Mouse (Mus musculus) limb, embryonic 11.5 days (tissue): ENCODE measurements around the gene Prelp. TPM values are rescaled to one million over a fixed set of nuclear protein-coding genes. Genes with fewer than 3 reads are reported as not detected.
A peak's percentile ranks its signal among the peaks of the same experiment; 100 is the strongest.

ENCODE experiments used
- ATAC-seq: fragments of 200-750 bp; cut with Nextera tagmentation; 2 replicates; pipeline ENCODE4 v1.8.0; 2017; ENCODE audit warnings: low read depth; ENCODE audit not compliant: insufficient number of reproducible peaks, low FRiP score, low TSS enrichment
- DNase-seq: peaks from one replicate; pipeline ENCODE4 v3.0.0-alpha.2; 2015; ENCODE audit warnings: low spot score
- H3K27ac ChIP-seq: fragments of 300-500 bp; sonication (generic); replicated peaks from 2 replicates; pipeline ENCODE4 v1.5.1; 2014; ENCODE audit warnings: low read depth, mild to moderate bottlenecking, low read length
- H3K27me3 ChIP-seq: fragments of 300-500 bp; sonication (generic); 2 replicates; pipeline ENCODE4 v1.6.1; 2014; ENCODE audit warnings: mild to moderate bottlenecking, low read length, mixed read lengths; ENCODE audit not compliant: control insufficient read depth, insufficient read depth
- H3K36me3 ChIP-seq: fragments of 300-500 bp; sonication (generic); 2 replicates; pipeline ENCODE4 v1.6.1; 2014; ENCODE audit warnings: mild to moderate bottlenecking, low read length, moderate library complexity, mixed read lengths; ENCODE audit not compliant: control insufficient read depth, insufficient read depth
- H3K4me1 ChIP-seq: fragments of 300-500 bp; sonication (generic); 2 replicates; pipeline ENCODE4 v1.6.1; 2014; ENCODE audit warnings: low read length, mixed read lengths; ENCODE audit not compliant: control insufficient read depth, insufficient read depth
- H3K4me2 ChIP-seq: fragments of 300-500 bp; sonication (generic); 2 replicates; pipeline ENCODE4 v1.6.1; 2014; ENCODE audit warnings: low read depth, mild to moderate bottlenecking, moderate library complexity; ENCODE audit not compliant: severe bottlenecking
- H3K4me3 ChIP-seq: fragments of 300-500 bp; sonication (generic); 2 replicates; pipeline ENCODE4 v1.5.1; 2014; ENCODE audit warnings: low read depth, low read length
- H3K9ac ChIP-seq: fragments of 300-500 bp; sonication (generic); 2 replicates; pipeline ENCODE4 v1.6.1; 2014; ENCODE audit warnings: mild to moderate bottlenecking, low read length
- H3K9me3 ChIP-seq: fragments of 300-500 bp; sonication (generic); 2 replicates; pipeline ENCODE4 v1.6.1; 2016; ENCODE audit warnings: low read length; ENCODE audit not compliant: control insufficient read depth
- WGBS: fragments of 180-500 bp; shearing (Covaris S2); extraction: QIAGEN DNeasy Blood & Tissue Kit; methylation state at CpG from one replicate; pipeline ENCODE4 v1.1.7; 2014; 5-methylcytosine and 5-hydroxymethylcytosine counted together
- polyA plus RNA-seq: library from polyadenylated mRNA; unstranded; fragments of >200 nt; fragmentation: Nextera tagmentation; extraction: Ambion mirVana; gene quantifications from 2 replicates; pipeline ENCODE4 v1.2.1, GENCODE M21; 2014

Gene Prelp
- polyA plus RNA-seq, 1 experiment from 2014 or later: 1.5 TPM

- no peak overlapping the region for H3K27ac ChIP-seq
- 82% methylated on average over 13 of the region's 13 CpGs for WGBS
- no peak for DNase-seq
- H3K36me3 ChIP-seq: no peaks in the 10 kb centered on the region
- no peak for ATAC-seq
- H3K4me1 ChIP-seq: 0 out of 2 replicates have a peak, but pooled peaks cover 4% of the 10 kb centered on the region
- H3K9me3 ChIP-seq: no peaks in the 10 kb centered on the region
- no peak overlapping the region for H3K9ac ChIP-seq
- H3K27me3 ChIP-seq: no peaks in the 10 kb centered on the region
- no peak overlapping the region for H3K4me2 ChIP-seq
- H3K4me3 ChIP-seq: no peak overlapping the region
Measured at GRCm38 (mm10) chr1:133915115-133915514, 6.1 kb downstream of the Prelp start.

- Histone ChIP-seq H3K4me1 (peaks cover 13% of the 10 kb centered on the region), H3K27me3 (peaks cover 3% of the 10 kb centered on the region), H3K9ac (no peak overlapping the region), H3K27ac (no peak overlapping the region), H3K4me2 (no peak overlapping the region), H3K4me3 (no peak overlapping the region), H3K36me3 (no peaks in the 10 kb centered on the region), H3K9me3 (no peaks in the 10 kb centered on the region)
- ATAC-seq (no peak), DNase-seq (no peak)
- WGBS: 85% methylated on average over 6 of the region's 6 CpGs
Measured at GRCm38 (mm10) chr1:133913018-133913417, 8.2 kb downstream of the Prelp start.

GRCm38 (mm10) chr1:133911456-133911855 lies 9.8 kb downstream of the Prelp start:
- Histone ChIP-seq H3K4me1 (peaks cover 19% of the 10 kb centered on the region), H3K4me2 (no peak overlapping the region), H3K9ac (no peak overlapping the region), H3K27ac (no peak overlapping the region), H3K9me3 (no peaks in the 10 kb centered on the region), H3K4me3 (no peak overlapping the region), H3K27me3 (peaks cover 3% of the 10 kb centered on the region), H3K36me3 (no peaks in the 10 kb centered on the region)
- WGBS: 23% methylated on average over 4 of the region's 4 CpGs
- no peak for ATAC-seq
- DNase-seq: peak; percentile 86

- no peak overlapping the region for H3K9ac ChIP-seq
- no peak overlapping the region for H3K27ac ChIP-seq
- H3K27me3 ChIP-seq: peaks cover 3% of the 10 kb centered on the region
- no peak overlapping the region for H3K4me2 ChIP-seq
- WGBS: 68% methylated on average over 4 of the region's 4 CpGs
- DNase-seq: no peak
- no peak overlapping the region for H3K4me3 ChIP-seq
- peaks cover 22% of the 10 kb centered on the region for H3K4me1 ChIP-seq
- no peaks in the 10 kb centered on the region for H3K9me3 ChIP-seq
- no peak for ATAC-seq
- no peaks in the 10 kb centered on the region for H3K36me3 ChIP-seq
Measured at GRCm38 (mm10) chr1:133911008-133911407, 10.2 kb downstream of the Prelp start.

- Histone ChIP-seq H3K27me3 (peaks cover 3% of the 10 kb centered on the region), H3K9ac (no peak overlapping the region), H3K9me3 (no peaks in the 10 kb centered on the region), H3K4me2 (no peak overlapping the region), H3K36me3 (no peaks in the 10 kb centered on the region), H3K4me3 (no peak overlapping the region), H3K4me1 (peaks cover 22% of the 10 kb centered on the region), H3K27ac (no peak overlapping the region)
- DNase-seq (no peak), ATAC-seq (no peak)
- WGBS: 88% methylated on average over 7 of the region's 7 CpGs
Measured at GRCm38 (mm10) chr1:133910108-133910507, 11.1 kb downstream of the Prelp start.

DNA sequence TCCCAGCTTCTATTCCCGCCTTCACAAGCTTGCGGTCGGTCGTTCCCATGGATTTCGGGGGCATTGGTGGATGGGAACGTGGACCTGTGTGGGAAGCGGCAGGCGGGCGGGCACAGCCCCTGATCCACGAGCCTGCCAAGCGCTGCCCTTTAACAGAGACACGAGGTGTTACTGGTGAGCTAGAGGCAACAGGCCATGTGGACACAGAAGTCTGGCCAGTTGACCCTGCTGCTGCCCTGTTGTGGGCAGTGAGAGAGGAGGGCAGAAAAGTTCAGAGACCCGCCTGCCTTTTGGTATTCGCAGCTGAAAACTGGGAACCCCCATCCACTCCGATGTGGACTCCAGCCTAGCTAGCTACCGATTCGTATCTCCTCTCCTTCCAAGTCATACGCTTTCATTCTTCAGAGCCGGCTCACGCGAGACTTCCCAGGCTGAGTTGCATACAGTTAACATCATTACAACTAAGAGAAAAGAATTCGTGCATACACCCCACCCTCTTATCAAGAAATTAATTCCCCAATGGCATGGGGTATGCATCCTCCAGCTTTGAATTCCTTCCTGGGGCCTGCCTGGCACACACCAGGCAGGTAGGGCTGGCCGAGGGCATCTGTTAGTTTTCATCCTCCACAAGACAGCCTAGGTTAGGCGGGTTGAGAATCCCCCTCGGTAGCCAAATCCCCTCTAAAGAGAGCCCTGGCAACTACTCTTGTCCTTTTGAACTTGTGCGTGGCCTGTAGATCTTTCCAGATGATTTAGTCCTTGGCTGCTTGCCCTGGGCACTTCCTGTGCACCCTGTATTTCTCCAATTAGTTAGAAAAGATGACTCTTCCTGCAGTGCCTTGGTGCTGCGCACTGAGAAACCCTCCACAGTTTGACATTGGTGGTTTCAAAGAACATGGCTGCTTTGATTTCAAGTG lies 12.3 kb downstream of the Prelp start:
- Histone ChIP-seq H3K9me3 (no peaks in the 10 kb centered on the region), H3K27me3 (peaks cover 3% of the 10 kb centered on the region), H3K4me1 (peaks cover 22% of the 10 kb centered on the region), H3K4me3 (peak overlapping the region; percentile 41), H3K9ac (peak overlapping the region; percentile 59), H3K4me2 (peak overlapping the region; percentile 92), H3K36me3 (no peaks in the 10 kb centered on the region), H3K27ac (no peak overlapping the region)
- 15% methylated on average over 27 of the region's 27 CpGs for WGBS
- 0 out of 2 replicates have a peak, but pooled peaks have one; percentile 16 for ATAC-seq
- DNase-seq: peak; percentile 50

DNA sequence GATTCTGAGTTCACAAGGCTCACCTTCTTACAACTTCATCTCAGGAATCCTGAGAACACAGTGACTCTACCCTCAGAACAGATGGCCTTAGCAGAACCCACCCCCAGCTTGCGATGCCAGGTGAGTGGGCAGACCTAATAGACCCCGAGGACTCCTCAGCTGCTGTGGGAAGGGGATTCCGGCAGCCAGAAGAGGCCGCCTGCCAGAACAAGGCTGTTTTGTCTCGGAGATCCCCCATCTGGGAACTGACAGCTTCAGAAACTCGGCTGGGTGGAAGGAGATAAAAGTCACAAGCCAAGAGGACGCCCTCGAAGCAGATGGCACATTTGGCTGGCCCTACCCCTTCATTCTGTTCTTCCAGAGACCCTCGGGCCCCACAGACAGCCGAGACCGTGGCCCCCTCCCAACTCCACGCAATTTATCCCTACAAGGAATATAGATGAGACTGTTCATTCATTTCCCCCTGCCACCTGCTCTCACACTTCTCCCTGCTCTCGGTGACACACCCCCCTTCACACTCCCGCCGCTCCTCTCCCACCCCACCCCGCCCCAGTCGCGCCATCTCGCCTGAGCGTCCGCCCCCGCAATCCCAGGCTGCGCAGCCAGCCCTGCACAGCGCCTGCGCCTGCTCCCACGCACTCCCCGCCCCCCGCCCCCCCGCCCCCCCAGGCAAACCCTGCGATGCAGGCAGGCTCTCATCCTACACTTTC lies 13.1 kb downstream of the Prelp start, which contains the start of gene Optc:
Gene Optc, minus strand, starts transcription at position 51 of the 710 bp plus-strand sequence.
- peaks cover 3% of the 10 kb centered on the region for H3K27me3 ChIP-seq
- H3K27ac ChIP-seq: no peak within 1 kb of the TSS
- no peaks in the 10 kb centered on the region for H3K36me3 ChIP-seq
- peaks cover 22% of the 10 kb centered on the region for H3K4me1 ChIP-seq
- H3K4me3 ChIP-seq: peak within 1 kb of the TSS; percentile 41
- DNase-seq (peak; percentile 48), ATAC-seq (peak; percentile 67)
- no peaks in the 10 kb centered on the region for H3K9me3 ChIP-seq
- 5% methylated on average over 26 of the region's 30 CpGs for WGBS
- peak within 1 kb of the TSS; percentile 92 for H3K4me2 ChIP-seq
- H3K9ac ChIP-seq: peak within 1 kb of the TSS; percentile 59

GRCm38 (mm10) chr1:133906420-133906819 lies 14.8 kb downstream of the Prelp start:
- Histone ChIP-seq H3K4me1 (peaks cover 22% of the 10 kb centered on the region), H3K9me3 (no peaks in the 10 kb centered on the region), H3K36me3 (no peaks in the 10 kb centered on the region), H3K27ac (no peak overlapping the region), H3K9ac (no peak overlapping the region), H3K27me3 (peaks cover 3% of the 10 kb centered on the region), H3K4me3 (no peak overlapping the region), H3K4me2 (no peak overlapping the region)
- DNase-seq (peak; percentile 57), ATAC-seq (no peak)
- 31% methylated on average over 12 of the region's 12 CpGs for WGBS
